Mouse (Mus musculus) adrenal gland, postnatal 4 days (tissue): ENCODE measurements around the gene Fbf1. TPM values are rescaled to one million over a fixed set of nuclear protein-coding genes. Genes with fewer than 3 reads are reported as not detected.
A peak's percentile ranks its signal among the peaks of the same experiment; 100 is the strongest.

Experiments used
- DNase-seq, 2 experiments: peaks; one replicate each; pipeline ENCODE4 v3.0.0; 2021 to 2022; ENCODE audit warnings: low spot score in 2 of 2, mixed read lengths in 2 of 2
- total RNA-seq, 2 experiments: library from RNA; stranded (reverse); gene quantifications; 2 replicates each; pipeline ENCODE4 v1.2.3; 2021

The Fbf1 gene
- total RNA-seq, 2 experiments from 2014 or later: 57.7 to 63.5 TPM

- DNase-seq: no peak
These were observed 57.8 kb downstream of the Fbf1 start for GRCm38 (mm10) chr11:116110131-116110530.

GRCm38 (mm10) chr11:116109441-116110081 lies 58.4 kb downstream of the Fbf1 start:
- DNase-seq: no peak

- DNase-seq: no peak
These were observed 59.4 kb downstream of the Fbf1 start for GRCm38 (mm10) chr11:116108464-116109137.

GRCm38 (mm10) chr11:116107777-116108285 lies 60.1 kb downstream of the Fbf1 start:
- DNase-seq: no peak

GRCm38 (mm10) chr11:116106963-116107776 lies 60.8 kb downstream of the Fbf1 start:
- no peak for DNase-seq

- DNase-seq: no peak
These were observed 61.6 kb downstream of the Fbf1 start for GRCm38 (mm10) chr11:116106154-116106962.

- no peak for DNase-seq
These were observed 62.9 kb downstream of the Fbf1 start for GRCm38 (mm10) chr11:116105065-116105464.

GRCm38 (mm10) chr11:116104006-116104646 lies 63.8 kb downstream of the Fbf1 start:
- DNase-seq: peak in 1 of 2 experiments; percentile 56

- no peak for DNase-seq
These were observed 64.4 kb downstream of the Fbf1 start for GRCm38 (mm10) chr11:116103572-116103971.

- no peak for DNase-seq
These were observed 65.5 kb downstream of the Fbf1 start for GRCm38 (mm10) chr11:116102472-116102871.

- DNase-seq: no peak
These were observed 66.0 kb downstream of the Fbf1 start for GRCm38 (mm10) chr11:116101931-116102381.

- DNase-seq: no peak
These were observed 67.1 kb downstream of the Fbf1 start for GRCm38 (mm10) chr11:116100839-116101238.

- no peak for DNase-seq
These were observed 67.6 kb downstream of the Fbf1 start for GRCm38 (mm10) chr11:116100385-116100784.

GRCm38 (mm10) chr11:116099462-116099861 lies 68.5 kb downstream of the Fbf1 start:
- no peak for DNase-seq

- no peak for DNase-seq
These were observed 69.1 kb downstream of the Fbf1 start for GRCm38 (mm10) chr11:116098711-116099460.

- DNase-seq: no peak
These were observed 71.5 kb downstream of the Fbf1 start for GRCm38 (mm10) chr11:116096213-116097108.

- no peak for DNase-seq
These were observed 72.4 kb downstream of the Fbf1 start for GRCm38 (mm10) chr11:116095573-116095972.

GRCm38 (mm10) chr11:116093771-116094565 lies 74.0 kb downstream of the Fbf1 start:
- no peak for DNase-seq
